Mouse (Mus musculus) heart, embryonic 12.5 days (tissue): ENCODE data around the gene 1700113H08Rik. TPM values are rescaled to one million over a fixed set of nuclear protein-coding genes. Genes with fewer than 3 reads are reported as not detected.

Experiments
- ATAC-seq: fragments of 200-750 bp; cut with Nextera tagmentation; 2 replicates; pipeline ENCODE4 v1.8.0; 2017; ENCODE audit warnings: moderate TSS enrichment, moderate library complexity; ENCODE audit not compliant: insufficient number of reproducible peaks, low FRiP score
- H3K27ac ChIP-seq: fragments of 300-500 bp; sonication (generic); 2 replicates; pipeline ENCODE4 v1.5.1; 2016; ENCODE audit warnings: mild to moderate bottlenecking, moderate library complexity; ENCODE audit not compliant: poor library complexity, severe bottlenecking
- H3K27me3 ChIP-seq: fragments of 300-500 bp; sonication (generic); replicated peaks from 2 replicates; pipeline ENCODE4 v1.6.1; 2016; ENCODE audit warnings: mild to moderate bottlenecking, moderate library complexity
- H3K36me3 ChIP-seq: fragments of 300-500 bp; sonication (generic); 2 replicates; pipeline ENCODE4 v1.6.1; 2016; ENCODE audit warnings: mild to moderate bottlenecking, moderate library complexity
- H3K4me1 ChIP-seq: fragments of 300-500 bp; sonication (generic); replicated peaks from 2 replicates; pipeline ENCODE4 v1.6.1; 2016; ENCODE audit warnings: mild to moderate bottlenecking
- H3K4me2 ChIP-seq: fragments of 300-500 bp; sonication (generic); 2 replicates; pipeline ENCODE4 v1.6.1; 2016; ENCODE audit warnings: mild to moderate bottlenecking, moderate library complexity
- H3K4me3 ChIP-seq: fragments of 300-500 bp; sonication (generic); 2 replicates; pipeline ENCODE4 v1.5.1; 2016; ENCODE audit warnings: mild to moderate bottlenecking
- H3K9ac ChIP-seq: fragments of 300-500 bp; sonication (generic); 2 replicates; pipeline ENCODE4 v1.6.1; 2016; ENCODE audit warnings: mild to moderate bottlenecking, moderate library complexity
- H3K9me3 ChIP-seq: fragments of 300-500 bp; sonication (generic); replicated peaks from 2 replicates; pipeline ENCODE4 v1.6.1; 2016; ENCODE audit warnings: mild to moderate bottlenecking, moderate library complexity
- WGBS: fragments of 180-500 bp; shearing (Covaris S2); methylation state at CpG from one replicate; pipeline ENCODE4 v1.1.7; 2016; 5-methylcytosine and 5-hydroxymethylcytosine counted together
- polyA plus RNA-seq: library from polyadenylated mRNA; unstranded; fragments of >200 nt; fragmentation: Nextera tagmentation; extraction: Ambion mirVana; gene quantifications from 2 replicates; pipeline ENCODE4 v1.2.1, GENCODE M21; 2016

The 1700113H08Rik gene
- polyA plus RNA-seq, 1 experiment from 2014 or later = not detected

GRCm38 (mm10) chr10:87036271-87036703 is 21.6 kb upstream of the 1700113H08Rik start:
- H3K27me3 ChIP-seq = 0 out of 2 replicates have a peak, but pooled peaks cover 5% of the 10 kb centered on the region
- peaks cover 25% of the 10 kb centered on the region for H3K4me1 ChIP-seq
- H3K9me3 ChIP-seq = 0 out of 2 replicates have a peak, but pooled peaks cover 2% of the 10 kb centered on the region
- H3K27ac ChIP-seq = no peak overlapping the region
- no peak overlapping the region for H3K9ac ChIP-seq
- WGBS = 44% methylated on average over 14 of the region's 14 CpGs
- H3K4me3 ChIP-seq = no peak overlapping the region
- no peak for ATAC-seq
- no peaks in the 10 kb centered on the region for H3K36me3 ChIP-seq
- peak overlapping the region; percentile 21 for H3K4me2 ChIP-seq

DNA sequence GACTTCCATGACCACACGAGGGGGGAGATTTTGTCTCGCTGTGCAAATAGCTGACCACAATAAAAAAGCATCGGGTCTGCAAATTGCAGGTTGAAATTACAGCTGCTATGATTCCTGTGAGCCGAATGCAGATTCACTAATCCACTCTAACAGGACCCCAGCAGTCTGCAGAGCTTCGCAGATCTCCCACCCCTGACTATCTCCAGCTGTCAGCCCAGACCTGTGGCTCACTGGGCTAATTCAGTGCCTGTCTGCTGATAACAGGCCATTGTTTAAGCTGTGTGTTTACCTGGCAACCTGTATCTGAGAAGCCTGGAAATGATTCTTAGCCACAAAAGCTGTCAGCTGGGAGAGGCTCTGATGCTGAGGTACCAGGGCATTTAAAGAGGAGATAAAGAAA is 20.8 kb upstream of the 1700113H08Rik start:
- H3K9ac ChIP-seq = no peak overlapping the region
- H3K36me3 ChIP-seq = no peaks in the 10 kb centered on the region
- H3K27ac ChIP-seq = no peak overlapping the region
- 0 out of 2 replicates have a peak, but pooled peaks have one; percentile 48 for ATAC-seq
- 0 out of 2 replicates have a peak overlapping the region, but pooled peaks have one; percentile 11 for H3K4me2 ChIP-seq
- H3K9me3 ChIP-seq = 0 out of 2 replicates have a peak, but pooled peaks cover 2% of the 10 kb centered on the region
- H3K27me3 ChIP-seq = peaks cover 5% of the 10 kb centered on the region; the same call in 1 of the 2 replicates
- no peak overlapping the region for H3K4me3 ChIP-seq
- H3K4me1 ChIP-seq = peaks cover 25% of the 10 kb centered on the region
- WGBS = 25% methylated on average over 5 of the region's 5 CpGs

- Histone ChIP-seq H3K4me3 (no peak overlapping the region), H3K36me3 (no peaks in the 10 kb centered on the region), H3K27me3 (peaks cover 13% of the 10 kb centered on the region; the same call in 1 of the 2 replicates), H3K9ac (no peak overlapping the region), H3K27ac (peak overlapping the region; percentile 58), H3K9me3 (no peaks in the 10 kb centered on the region), H3K4me2 (no peak overlapping the region), H3K4me1 (peaks cover 25% of the 10 kb centered on the region)
- ATAC-seq = peak; percentile 27; the same call in 1 of the 2 replicates
- WGBS = 34% methylated on average over 6 of the region's 6 CpGs
These were observed 18.5 kb upstream of the 1700113H08Rik start for GRCm38 (mm10) chr10:87039340-87039739.

- H3K4me2 ChIP-seq = no peak overlapping the region
- no peaks in the 10 kb centered on the region for H3K36me3 ChIP-seq
- H3K27ac ChIP-seq = peak overlapping the region; percentile 58; the same call in 1 of the 2 replicates
- no peaks in the 10 kb centered on the region for H3K9me3 ChIP-seq
- H3K4me3 ChIP-seq = no peak overlapping the region
- H3K9ac ChIP-seq = no peak overlapping the region
- H3K27me3 ChIP-seq = peaks cover 15% of the 10 kb centered on the region; the same call in 1 of the 2 replicates
- peaks cover 25% of the 10 kb centered on the region for H3K4me1 ChIP-seq
- peak; percentile 78; the same call in 1 of the 2 replicates for ATAC-seq
- 46% methylated on average over 3 of the region's 3 CpGs for WGBS
These were observed 18.0 kb upstream of the 1700113H08Rik start for GRCm38 (mm10) chr10:87039800-87040199.

- Histone ChIP-seq H3K9me3 (no peaks in the 10 kb centered on the region), H3K27me3 (peaks cover 10% of the 10 kb centered on the region; the same call in 1 of the 2 replicates), H3K36me3 (no peaks in the 10 kb centered on the region), H3K4me2 (no peak overlapping the region), H3K4me1 (peaks cover 24% of the 10 kb centered on the region), H3K9ac (no peak overlapping the region), H3K27ac (no peak overlapping the region), H3K4me3 (no peak overlapping the region)
- 88% methylated on average over 7 of the region's 7 CpGs for WGBS
- ATAC-seq = no peak
These were observed 16.6 kb upstream of the 1700113H08Rik start for GRCm38 (mm10) chr10:87041265-87041664.

DNA sequence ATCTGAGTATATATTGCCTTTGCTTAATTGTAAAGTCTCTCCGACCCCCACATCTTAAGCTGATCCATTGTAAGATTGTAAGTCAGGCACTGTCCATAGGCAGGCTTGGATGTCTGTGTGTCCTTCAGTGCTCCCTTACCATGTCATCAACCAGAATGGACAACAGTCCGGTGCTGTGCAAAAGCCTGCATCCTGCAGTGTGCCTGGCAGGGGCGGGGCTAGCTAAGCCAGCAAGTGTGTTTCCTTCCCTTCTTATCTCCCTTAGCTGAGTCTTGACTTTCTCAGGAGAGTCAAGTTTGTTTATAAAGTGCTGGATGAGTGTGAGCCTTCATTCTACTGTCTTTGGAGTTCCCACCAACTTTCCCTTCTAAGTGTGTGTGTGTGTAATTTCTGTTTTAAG is 12.6 kb upstream of the 1700113H08Rik start:
- no peak overlapping the region for H3K9ac ChIP-seq
- no peak overlapping the region for H3K27ac ChIP-seq
- H3K27me3 ChIP-seq = peaks cover 20% of the 10 kb centered on the region
- WGBS = 31% methylated on average over 3 of the region's 3 CpGs
- H3K9me3 ChIP-seq = no peaks in the 10 kb centered on the region
- peak; percentile 86 for ATAC-seq
- no peak overlapping the region for H3K4me2 ChIP-seq
- H3K36me3 ChIP-seq = no peaks in the 10 kb centered on the region
- no peak overlapping the region for H3K4me3 ChIP-seq
- peaks cover 13% of the 10 kb centered on the region; the same call in 1 of the 2 replicates for H3K4me1 ChIP-seq

DNA sequence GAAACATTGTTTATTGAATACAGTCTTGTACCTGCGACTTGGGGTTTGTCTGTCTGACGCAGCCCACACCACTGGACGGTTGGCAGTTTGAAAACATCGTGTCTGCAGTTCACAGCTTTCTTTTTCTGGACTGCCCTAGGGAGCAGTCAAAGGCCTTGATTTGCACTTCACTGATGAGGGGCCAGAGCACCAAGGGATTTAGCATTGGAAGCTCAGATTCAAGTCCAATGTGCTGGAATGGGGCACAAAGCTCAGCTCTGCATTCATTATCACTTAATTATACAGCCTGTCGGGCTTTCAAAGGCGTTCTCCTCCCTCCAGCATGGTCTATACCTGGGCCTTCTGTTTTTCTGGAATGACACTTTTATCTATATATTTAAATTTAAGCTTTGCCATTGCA is 11.4 kb upstream of the 1700113H08Rik start:
- no peak for ATAC-seq
- Histone ChIP-seq H3K36me3 (no peaks in the 10 kb centered on the region), H3K9me3 (no peaks in the 10 kb centered on the region), H3K27me3 (peaks cover 22% of the 10 kb centered on the region), H3K27ac (no peak overlapping the region), H3K4me2 (no peak overlapping the region), H3K4me1 (peaks cover 13% of the 10 kb centered on the region; the same call in 1 of the 2 replicates), H3K4me3 (no peak overlapping the region), H3K9ac (no peak overlapping the region)
- WGBS = 34% methylated on average over 6 of the region's 6 CpGs

- no peak overlapping the region for H3K4me2 ChIP-seq
- peaks cover 22% of the 10 kb centered on the region; the same call in 1 of the 2 replicates for H3K27me3 ChIP-seq
- H3K4me1 ChIP-seq = peaks cover 13% of the 10 kb centered on the region; the same call in 1 of the 2 replicates
- no peak overlapping the region for H3K27ac ChIP-seq
- H3K4me3 ChIP-seq = no peak overlapping the region
- H3K9ac ChIP-seq = no peak overlapping the region
- no peak for ATAC-seq
- 82% methylated on average over 10 of the region's 10 CpGs for WGBS
- H3K9me3 ChIP-seq = no peaks in the 10 kb centered on the region
- no peaks in the 10 kb centered on the region for H3K36me3 ChIP-seq
These were observed 10.8 kb upstream of the 1700113H08Rik start for GRCm38 (mm10) chr10:87046931-87047468.

DNA sequence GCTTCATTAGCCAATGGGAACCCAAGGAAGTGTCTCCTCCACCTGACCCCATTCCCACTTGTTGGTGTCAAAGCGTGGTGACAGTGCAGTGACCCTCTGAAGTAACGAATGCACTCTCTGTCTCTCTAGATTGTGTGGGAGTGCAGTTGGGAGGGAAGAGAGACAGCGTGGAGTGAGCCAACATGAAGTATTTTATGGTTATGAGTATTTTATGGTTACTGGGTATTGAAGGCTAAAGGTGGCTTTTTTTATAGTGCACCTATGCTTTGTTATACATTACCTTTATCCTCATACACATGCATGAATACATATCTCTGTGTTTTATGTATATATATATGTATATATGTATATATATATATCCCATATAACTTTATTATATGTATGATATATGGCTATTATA is 8.7 kb upstream of the 1700113H08Rik start:
- no peaks in the 10 kb centered on the region for H3K9me3 ChIP-seq
- no peak for ATAC-seq
- no peak overlapping the region for H3K27ac ChIP-seq
- no peak overlapping the region for H3K4me2 ChIP-seq
- H3K9ac ChIP-seq = no peak overlapping the region
- no peaks in the 10 kb centered on the region for H3K36me3 ChIP-seq
- H3K4me3 ChIP-seq = no peak overlapping the region
- WGBS = 71% methylated on average over 3 of the region's 3 CpGs
- peaks cover 16% of the 10 kb centered on the region; the same call in 1 of the 2 replicates for H3K27me3 ChIP-seq
- H3K4me1 ChIP-seq = peaks cover 13% of the 10 kb centered on the region; the same call in 1 of the 2 replicates

DNA sequence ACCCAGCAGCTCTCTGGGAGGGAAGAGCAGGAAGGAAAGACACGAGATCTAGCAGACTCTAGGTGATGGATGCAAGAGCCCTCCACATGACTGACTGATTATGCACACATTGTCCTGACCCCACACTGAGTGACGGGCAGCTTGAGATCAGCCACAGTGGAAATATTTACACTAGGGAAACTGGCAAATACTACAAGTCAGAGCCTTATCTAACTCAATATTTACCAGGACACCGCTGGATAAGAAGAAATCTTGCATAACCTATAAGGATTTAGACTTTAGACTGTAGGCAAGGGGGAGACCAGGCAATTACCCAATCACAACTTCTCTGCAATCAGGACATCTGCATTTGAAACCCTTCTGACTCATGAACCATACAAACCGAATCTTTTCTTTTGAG is 6.1 kb upstream of the 1700113H08Rik start:
- WGBS = 41% methylated on average over 4 of the region's 4 CpGs
- H3K27ac ChIP-seq = no peak overlapping the region
- H3K4me2 ChIP-seq = no peak overlapping the region
- no peak overlapping the region for H3K9ac ChIP-seq
- 0 out of 2 replicates have a peak, but pooled peaks cover 3% of the 10 kb centered on the region for H3K4me1 ChIP-seq
- H3K4me3 ChIP-seq = no peak overlapping the region
- no peaks in the 10 kb centered on the region for H3K9me3 ChIP-seq
- peaks cover 20% of the 10 kb centered on the region for H3K27me3 ChIP-seq
- H3K36me3 ChIP-seq = no peaks in the 10 kb centered on the region
- ATAC-seq = peak; percentile 29

DNA sequence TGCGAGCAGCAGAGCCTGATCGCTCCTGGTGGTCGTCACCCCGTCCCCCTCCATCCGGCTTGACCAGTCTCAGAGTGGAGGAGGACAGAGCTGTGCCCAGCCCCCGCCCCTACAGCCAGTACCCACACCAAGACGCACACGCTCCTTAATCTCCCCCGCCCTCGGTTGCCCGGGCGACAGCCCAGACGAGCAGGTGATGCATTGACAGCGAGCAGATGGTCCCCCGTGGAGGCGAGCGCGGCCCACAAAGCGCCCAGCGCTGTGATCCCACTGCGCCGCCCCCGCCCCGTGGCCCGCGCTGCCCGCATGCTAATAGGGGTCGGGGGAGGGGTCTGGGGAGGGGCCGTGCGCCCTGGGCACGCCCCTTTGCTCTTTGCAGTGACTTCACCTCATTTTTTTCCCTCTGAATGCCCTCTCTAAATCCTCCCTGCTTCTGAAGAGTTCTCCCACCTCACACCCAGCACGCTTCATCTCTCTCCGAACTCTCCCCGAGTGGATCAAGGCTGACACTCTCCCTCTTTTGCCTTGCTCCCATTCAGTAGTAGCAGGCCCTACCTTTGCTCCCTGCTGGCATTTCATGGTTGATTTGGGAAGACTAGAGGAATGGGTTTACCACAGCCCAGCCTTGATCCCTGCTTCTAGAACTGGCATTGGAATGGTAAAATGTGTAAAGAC is 543 bp downstream of the 1700113H08Rik start:
- Histone ChIP-seq H3K27ac (no peak overlapping the region), H3K4me1 (0 out of 2 replicates have a peak, but pooled peaks cover 4% of the 10 kb centered on the region), H3K4me2 (peak overlapping the region; percentile 88), H3K4me3 (peak overlapping the region; percentile 54), H3K27me3 (peaks cover 16% of the 10 kb centered on the region), H3K9ac (peak overlapping the region; percentile 58), H3K9me3 (no peaks in the 10 kb centered on the region), H3K36me3 (no peaks in the 10 kb centered on the region)
- WGBS = under 1% methylated on average over 33 of the region's 34 CpGs
- peak; percentile 79 for ATAC-seq
